Mouse (Mus musculus) hindbrain, postnatal 0 days (tissue): ENCODE data around the gene Gm10337. TPM values are rescaled to one million over a fixed set of nuclear protein-coding genes. Genes with fewer than 3 reads are reported as not detected.

ENCODE experiments used
- ATAC-seq: fragments of 200-750 bp; cut with Nextera tagmentation; 2 replicates; pipeline ENCODE4 v1.8.0; 2017; ENCODE audit warnings: mild to moderate bottlenecking, moderate TSS enrichment, moderate library complexity
- DNase-seq: peaks from one replicate; pipeline ENCODE4 v3.0.0-alpha.2; 2015; ENCODE audit warnings: low spot score
- H3K27ac ChIP-seq: fragments of 300-500 bp; sonication (generic); 2 replicates; pipeline ENCODE4 v1.5.1; 2014; ENCODE audit warnings: mild to moderate bottlenecking
- H3K27me3 ChIP-seq: fragments of 300-500 bp; sonication (generic); 2 replicates; pipeline ENCODE4 v1.6.1; 2014; ENCODE audit warnings: low read length, mixed read lengths; ENCODE audit not compliant: insufficient read depth
- H3K36me3 ChIP-seq: fragments of 300-500 bp; sonication (generic); 2 replicates; pipeline ENCODE4 v1.6.1; 2014; ENCODE audit warnings: low read length, mixed read lengths; ENCODE audit not compliant: insufficient read depth
- H3K4me1 ChIP-seq: fragments of 300-500 bp; sonication (generic); 2 replicates; pipeline ENCODE4 v1.6.1; 2014; ENCODE audit warnings: antibody characterized with exemption, low read length, mixed read lengths; ENCODE audit not compliant: insufficient read depth
- H3K4me2 ChIP-seq: fragments of 300-500 bp; sonication (generic); 2 replicates; pipeline ENCODE4 v1.6.1; 2014; ENCODE audit warnings: low read depth, mild to moderate bottlenecking, low read length, moderate library complexity, mixed read lengths
- H3K4me3 ChIP-seq: fragments of 300-500 bp; sonication (generic); 2 replicates; pipeline ENCODE4 v1.5.1; 2014; ENCODE audit warnings: low read length
- H3K9ac ChIP-seq: fragments of 300-500 bp; sonication (generic); replicated peaks from 2 replicates; pipeline ENCODE4 v1.6.1; 2014; ENCODE audit warnings: mild to moderate bottlenecking, low read length, moderate library complexity, mixed read lengths
- H3K9me3 ChIP-seq: fragments of 300-500 bp; sonication (generic); 2 replicates; pipeline ENCODE4 v1.6.1; 2016; ENCODE audit warnings: low read length, mixed read lengths
- CTCF ChIP-seq: IDR thresholded peaks from 2 replicates; pipeline ENCODE4 v1.5.1; 2016; ENCODE audit warnings: antibody characterized with exemption, control low read depth, low read depth
- WGBS: fragments of 180-500 bp; shearing (Covaris S2); extraction: QIAGEN DNeasy Blood & Tissue Kit; methylation state at CpG from one replicate; pipeline ENCODE4 v1.1.7; 2014; 5-methylcytosine and 5-hydroxymethylcytosine counted together
- polyA plus RNA-seq: library from polyadenylated mRNA; unstranded; fragments of >200 nt; fragmentation: Nextera tagmentation; extraction: Ambion mirVana; gene quantifications from 2 replicates; pipeline ENCODE4 v1.2.1, GENCODE M21; 2015
- total RNA-seq: library from RNA; depleted of rRNA; stranded (reverse); fragments of >200 nt; gene quantifications from 2 replicates; pipeline ENCODE4 v1.2.3, GENCODE M21; 2014

Gene Gm10337
- total and polyA plus RNA-seq, 2 experiments from 2014 or later, result 2.7 TPM; not detected in 1

- no peak for ATAC-seq
- Histone ChIP-seq H3K9me3 (no peaks in the 10 kb centered on the region), H3K27ac (no peak overlapping the region; the same call in 1 of the 2 replicates), H3K4me2 (no peak overlapping the region), H3K36me3 (no peaks in the 10 kb centered on the region), H3K9ac (no peak overlapping the region), H3K27me3 (no peaks in the 10 kb centered on the region), H3K4me1 (peaks cover 41% of the 10 kb centered on the region), H3K4me3 (no peak overlapping the region)
- WGBS, result 79% methylated on average over 3 of the region's 3 CpGs
- TF ChIP-seq CTCF, result no peak
- DNase-seq, result no peak
Measured at GRCm38 (mm10) chr15:102513004-102513403, 9.5 kb downstream of the Gm10337 start.

DNA sequence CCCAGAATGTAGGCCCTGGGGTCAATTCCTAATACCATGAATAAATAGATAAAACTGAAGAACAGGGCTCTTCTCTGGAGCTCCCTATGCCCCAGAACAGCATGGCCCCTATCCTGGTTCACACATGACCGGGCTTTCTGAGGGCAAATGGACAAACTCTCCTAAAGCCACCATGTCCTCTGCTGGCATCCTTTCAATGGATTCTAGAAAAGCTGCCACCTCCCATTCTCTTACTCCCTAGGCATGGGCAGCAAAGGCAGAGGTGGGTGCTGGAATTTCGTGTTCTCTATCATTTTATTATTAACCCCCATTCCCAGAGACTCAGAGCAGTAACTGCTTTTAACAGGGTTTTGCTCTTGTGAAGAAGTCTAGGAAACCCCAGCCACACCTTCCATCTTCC is 11.7 kb downstream of the Gm10337 start:
- WGBS, result 87% methylated on average over 2 of the region's 2 CpGs
- Histone ChIP-seq H3K4me2 (peak overlapping the region; percentile 95), H3K27ac (0 out of 2 replicates have a peak overlapping the region, but pooled peaks have one; percentile 99), H3K36me3 (no peaks in the 10 kb centered on the region), H3K4me1 (peaks cover 35% of the 10 kb centered on the region), H3K27me3 (no peaks in the 10 kb centered on the region), H3K4me3 (peak overlapping the region; percentile 76), H3K9ac (no peak overlapping the region), H3K9me3 (no peaks in the 10 kb centered on the region)
- DNase-seq (no peak), ATAC-seq (no peak)
- no peak for TF ChIP-seq CTCF

DNA sequence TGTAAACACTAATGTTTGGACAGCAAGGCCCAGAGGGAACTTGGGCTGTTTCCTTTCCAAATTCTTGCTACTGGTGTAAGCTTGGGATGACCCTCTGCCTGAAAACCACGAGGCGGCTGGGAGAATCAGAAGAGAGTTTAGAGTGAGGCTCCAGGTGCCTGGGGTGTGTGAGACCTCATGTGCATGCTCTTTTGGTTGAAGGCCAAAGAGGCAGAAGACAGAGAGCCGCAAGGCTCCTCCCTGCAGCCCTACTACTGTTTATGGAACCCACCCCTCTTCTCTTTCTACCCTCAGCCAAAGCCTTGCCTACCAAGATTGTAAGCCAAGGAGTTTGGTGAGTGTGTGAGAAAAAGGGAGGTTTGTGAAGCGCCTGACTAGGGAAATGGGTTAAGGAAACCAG is 12.3 kb downstream of the Gm10337 start:
- Histone ChIP-seq H3K9ac (peak overlapping the region; percentile 79), H3K9me3 (no peaks in the 10 kb centered on the region), H3K4me2 (peak overlapping the region; percentile 95), H3K4me3 (peak overlapping the region; percentile 76), H3K36me3 (no peaks in the 10 kb centered on the region), H3K27ac (peak overlapping the region; percentile 99), H3K4me1 (peaks cover 33% of the 10 kb centered on the region), H3K27me3 (no peaks in the 10 kb centered on the region)
- DNase-seq (no peak), ATAC-seq (no peak)
- WGBS, result 36% methylated on average over 4 of the region's 4 CpGs
- no peak for TF ChIP-seq CTCF

GRCm38 (mm10) chr15:102516293-102516692 is 12.8 kb downstream of the Gm10337 start:
- H3K4me3 ChIP-seq, result peak overlapping the region; percentile 76
- 1% methylated on average over 12 of the region's 12 CpGs for WGBS
- ATAC-seq (no peak), DNase-seq (peak; percentile 57)
- H3K4me2 ChIP-seq, result peak overlapping the region; percentile 95
- peaks cover 28% of the 10 kb centered on the region for H3K4me1 ChIP-seq
- TF ChIP-seq CTCF, result peak; percentile 22; the same call in 1 of the 2 replicates
- no peaks in the 10 kb centered on the region; the same call in 1 of the 2 replicates for H3K36me3 ChIP-seq
- peak overlapping the region; percentile 99 for H3K27ac ChIP-seq
- H3K27me3 ChIP-seq, result no peaks in the 10 kb centered on the region
- peak overlapping the region; percentile 79 for H3K9ac ChIP-seq
- H3K9me3 ChIP-seq, result no peaks in the 10 kb centered on the region

DNA sequence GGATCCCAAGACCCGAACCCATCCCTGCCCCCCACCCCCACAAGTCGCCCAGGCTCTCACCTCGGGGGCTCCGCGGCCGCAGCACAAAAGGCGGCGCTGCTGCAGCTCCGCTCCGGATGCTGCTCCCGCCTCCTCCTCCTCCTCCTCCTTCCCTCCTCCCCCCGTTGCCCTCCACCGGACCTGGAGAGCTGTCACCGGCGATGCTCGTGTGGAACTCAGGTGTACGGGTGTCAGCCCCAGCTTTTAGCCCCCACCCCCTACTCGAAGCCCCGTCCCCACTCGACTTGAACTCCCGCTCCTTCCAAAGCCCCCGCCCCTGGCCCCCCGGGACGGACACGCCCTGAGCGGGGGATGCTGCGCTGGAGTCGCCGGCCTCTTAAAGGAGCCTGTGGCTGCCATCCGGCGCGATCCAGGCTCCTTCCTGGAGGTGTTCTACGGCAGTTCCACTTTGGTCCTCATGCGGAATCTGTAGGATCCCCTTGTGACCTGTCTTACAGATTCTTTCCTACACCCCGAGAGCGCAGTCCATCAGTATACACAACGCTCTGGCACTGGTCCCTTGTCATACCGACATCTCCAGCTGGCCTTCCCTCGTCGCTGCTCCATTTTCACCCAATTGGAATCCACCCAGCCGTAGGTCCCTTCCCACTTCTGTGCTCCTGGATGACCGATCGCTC is 13.3 kb downstream of the Gm10337 start, which contains the start of gene Map3k12:
Map3k12 (minus strand) TSS at position 337 of the 677 bp plus-strand sequence.
- peaks cover under 1% of the 10 kb centered on the region for H3K36me3 ChIP-seq
- H3K9me3 ChIP-seq, result no peaks in the 10 kb centered on the region
- DNase-seq (peak; percentile 82), ATAC-seq (peak; percentile 3; the same call in 1 of the 2 replicates)
- no peaks in the 10 kb centered on the region for H3K27me3 ChIP-seq
- H3K27ac ChIP-seq, result peak within 1 kb of the TSS; percentile 99
- H3K4me1 ChIP-seq, result peaks cover 22% of the 10 kb centered on the region
- peak within 1 kb of the TSS; percentile 95 for H3K4me2 ChIP-seq
- WGBS, result under 1% methylated on average over 42 of the region's 43 CpGs
- peak within 1 kb of the TSS; percentile 79 for H3K9ac ChIP-seq
- TF ChIP-seq CTCF, result peak; percentile 12; the same call in 1 of the 2 replicates
- peak within 1 kb of the TSS; percentile 76 for H3K4me3 ChIP-seq

- H3K4me1 ChIP-seq, result peaks cover 16% of the 10 kb centered on the region
- H3K4me3 ChIP-seq, result peak overlapping the region; percentile 76
- peaks cover 5% of the 10 kb centered on the region for H3K36me3 ChIP-seq
- WGBS, result under 1% methylated on average over 10 of the region's 10 CpGs
- peak overlapping the region; percentile 99 for H3K27ac ChIP-seq
- no peak for DNase-seq
- peak overlapping the region; percentile 95 for H3K4me2 ChIP-seq
- H3K27me3 ChIP-seq, result no peaks in the 10 kb centered on the region
- no peaks in the 10 kb centered on the region for H3K9me3 ChIP-seq
- no peak for ATAC-seq
- TF ChIP-seq CTCF, result no peak
- peak overlapping the region; percentile 79 for H3K9ac ChIP-seq
Measured at GRCm38 (mm10) chr15:102517631-102517975, 14.1 kb downstream of the Gm10337 start.
